Mouse (Mus musculus) C2C12 (cell line): Measurements from ENCODE around the gene Aym1. TPM values are rescaled to one million over a fixed set of nuclear protein-coding genes. Genes with fewer than 3 reads are reported as not detected.
"Not testable (repeated sequence)": the region's sequence is repeated elsewhere in the genome, so short reads cannot be mapped to it uniquely, and the experiment has no call there.

Experiments
- H3K27me3 ChIP-seq: one replicate; pipeline ENCODE4 v1.6.1; 2011; ENCODE audit not compliant: control insufficient read depth, insufficient read depth, insufficient read length
- H3K36me3 ChIP-seq: one replicate; pipeline ENCODE4 v1.6.1; 2011; ENCODE audit not compliant: control insufficient read depth, insufficient read depth
- H3K4me3 ChIP-seq: one replicate; pipeline ENCODE4 v1.5.1; 2011; ENCODE audit warnings: mild to moderate bottlenecking, control low read depth; ENCODE audit not compliant: poor library complexity, insufficient read depth, severe bottlenecking
- H3K79me2 ChIP-seq: one replicate; pipeline ENCODE4 v1.6.1; 2011; ENCODE audit not compliant: control insufficient read depth, insufficient read depth
- H3K79me3 ChIP-seq: one replicate; pipeline ENCODE4 v1.6.1; 2011; ENCODE audit warnings: low read depth, control low read depth
- H3ac ChIP-seq: one replicate; pipeline ENCODE3; 2011; ENCODE audit warnings: low read depth; ENCODE audit not compliant: control insufficient read depth, insufficient read length
- CEBPB ChIP-seq: IDR thresholded peaks from one replicate; pipeline ENCODE4 v1.6.1; 2011; ENCODE audit warnings: low read depth, mild to moderate bottlenecking, control low read depth, moderate library complexity
- CTCF ChIP-seq: IDR thresholded peaks from one replicate; pipeline ENCODE4 v1.5.1; 2011; ENCODE audit not compliant: control insufficient read depth, insufficient read depth, insufficient read length
- FOSL1 ChIP-seq: IDR thresholded peaks from one replicate; pipeline ENCODE4 v1.8.0; 2011; ENCODE audit warnings: mild to moderate bottlenecking, low read length; ENCODE audit not compliant: poor library complexity, insufficient read depth, severe bottlenecking
- MAX ChIP-seq: IDR thresholded peaks from one replicate; pipeline ENCODE4 v1.6.1; 2011; ENCODE audit warnings: mild to moderate bottlenecking, control low read depth
- MYOD1 ChIP-seq: IDR thresholded peaks from one replicate; pipeline ENCODE4 v1.6.1; 2011; ENCODE audit warnings: low read depth; ENCODE audit not compliant: control insufficient read depth, insufficient read length
- MYOG ChIP-seq: IDR thresholded peaks from one replicate; pipeline ENCODE4 v1.6.1; 2011; ENCODE audit not compliant: control insufficient read depth, insufficient read length; ENCODE audit errors: extremely low read depth
- USF1 ChIP-seq: IDR thresholded peaks from one replicate; pipeline ENCODE4 v1.6.1; 2011; ENCODE audit warnings: low read depth, mild to moderate bottlenecking, control low read depth, moderate library complexity
- polyA plus RNA-seq: library from polyadenylated mRNA; unstranded; fragments of >200 nt; fragmentation: generic; extraction: Trizol; gene quantifications from one replicate; pipeline ENCODE4 v1.2.1, GENCODE M21; 2012; ENCODE audit warnings: missing spikeins

The Aym1 gene
- polyA plus RNA-seq, 1 experiment: not detected

GRCm38 (mm10) chr5:113335732-113336131 lies 21.4 kb upstream of the Aym1 start:
- H3ac ChIP-seq: no peak overlapping the region
- peaks cover 57% of the 10 kb centered on the region for H3K27me3 ChIP-seq
- H3K4me3 ChIP-seq: no peak overlapping the region
- H3K79me2 ChIP-seq: no peaks in the 10 kb centered on the region
- H3K79me3 ChIP-seq: no peaks in the 10 kb centered on the region
- TF ChIP-seq MYOD1: no peak
- no peak for TF ChIP-seq USF1
- TF ChIP-seq MYOG: no peak
- TF ChIP-seq MAX: no peak
- TF ChIP-seq CEBPB: no peak
- no peak for TF ChIP-seq CTCF
- TF ChIP-seq FOSL1: no peak
- no peaks in the 10 kb centered on the region for H3K36me3 ChIP-seq

GRCm38 (mm10) chr5:113336281-113336680 lies 20.8 kb upstream of the Aym1 start:
- Histone ChIP-seq H3ac (no peak overlapping the region), H3K27me3 (peaks cover 63% of the 10 kb centered on the region), H3K79me3 (no peaks in the 10 kb centered on the region), H3K4me3 (no peak overlapping the region), H3K36me3 (no peaks in the 10 kb centered on the region), H3K79me2 (no peaks in the 10 kb centered on the region)
- no peak for TF ChIP-seq FOSL1
- no peak for TF ChIP-seq USF1
- no peak for TF ChIP-seq CEBPB
- no peak for TF ChIP-seq MAX
- no peak for TF ChIP-seq MYOD1
- no peak for TF ChIP-seq CTCF
- TF ChIP-seq MYOG: no peak

- no peaks in the 10 kb centered on the region for H3K79me3 ChIP-seq
- no peaks in the 10 kb centered on the region for H3K36me3 ChIP-seq
- no peaks in the 10 kb centered on the region for H3K79me2 ChIP-seq
- H3K4me3 ChIP-seq: no peak overlapping the region
- TF ChIP-seq CTCF (no peak), CEBPB (no peak), MYOD1 (no peak), MAX (no peak), FOSL1 (no peak), USF1 (no peak), MYOG (no peak)
- peaks cover 20% of the 10 kb centered on the region for H3K27me3 ChIP-seq
- no peak overlapping the region for H3ac ChIP-seq
Observed at GRCm38 (mm10) chr5:113344635-113345386, 12.3 kb upstream of the Aym1 start.

- no peaks in the 10 kb centered on the region for H3K79me2 ChIP-seq
- H3K27me3 ChIP-seq: peaks cover 21% of the 10 kb centered on the region
- no peak for TF ChIP-seq CTCF
- no peak for TF ChIP-seq CEBPB
- no peak for TF ChIP-seq USF1
- TF ChIP-seq MYOD1: no peak
- no peak for TF ChIP-seq MAX
- TF ChIP-seq FOSL1: no peak
- TF ChIP-seq MYOG: no peak
- H3ac ChIP-seq: no peak overlapping the region
- H3K79me3 ChIP-seq: no peaks in the 10 kb centered on the region
- H3K4me3 ChIP-seq: no peak overlapping the region
- H3K36me3 ChIP-seq: no peaks in the 10 kb centered on the region
Observed at GRCm38 (mm10) chr5:113345781-113346180, 11.3 kb upstream of the Aym1 start.

- H3K79me3 ChIP-seq, H3K36me3 ChIP-seq: not testable (repeated sequence)
Observed at GRCm38 (mm10) chr5:113346651-113347050, 10.4 kb upstream of the Aym1 start.

GRCm38 (mm10) chr5:113347593-113347992 lies 9.5 kb upstream of the Aym1 start:
- Histone ChIP-seq H3K4me3 (no peak overlapping the region), H3K36me3 (no peaks in the 10 kb centered on the region), H3ac (no peak overlapping the region), H3K27me3 (peaks cover 18% of the 10 kb centered on the region), H3K79me3 (no peaks in the 10 kb centered on the region), H3K79me2 (no peaks in the 10 kb centered on the region)
- no peak for TF ChIP-seq USF1
- no peak for TF ChIP-seq MYOD1
- TF ChIP-seq CEBPB: no peak

More at GRCm38 (mm10) chr5:113346651-113347050, 10.4 kb upstream of the Aym1 start:
- not testable (repeated sequence) for H3K79me2 ChIP-seq, H3K4me3 ChIP-seq, H3ac ChIP-seq
- peaks cover 12% of the 10 kb centered on the region for H3K27me3 ChIP-seq
